Mouse (Mus musculus): ENCODE measurements around the gene Agbl4.

The Agbl4 gene

GRCm38 (mm10) chr4:111579863-111580224 is 1182.4 kb downstream of the Agbl4 start:
- in situ Hi-C loops (cut with MboI, MseI) = no loop called here

GRCm38 (mm10) chr4:111580239-111580638 is 1182.8 kb downstream of the Agbl4 start:
- in situ Hi-C loops (cut with MboI, MseI) = no loop called here

GRCm38 (mm10) chr4:111583562-111584237 is 1186.2 kb downstream of the Agbl4 start:
- in situ Hi-C loops (cut with MboI, MseI) = no loop called here

GRCm38 (mm10) chr4:111584286-111584685 is 1186.8 kb downstream of the Agbl4 start:
- in situ Hi-C loops (cut with MboI, MseI) = no loop called here

GRCm38 (mm10) chr4:111588211-111588610 is 1190.8 kb downstream of the Agbl4 start:
- in situ Hi-C loops (cut with MboI, MseI) = no loop called here

- in situ Hi-C loops (cut with MboI, MseI) = no loop called here
Measured at GRCm38 (mm10) chr4:111589467-111590170, 1192.2 kb downstream of the Agbl4 start.

- in situ Hi-C loops (cut with MboI, MseI) = no loop called here
Measured at GRCm38 (mm10) chr4:111594655-111595295, 1197.3 kb downstream of the Agbl4 start.

- in situ Hi-C loops (cut with MboI, MseI) = no loop called here
Measured at GRCm38 (mm10) chr4:111597249-111597661, 1199.8 kb downstream of the Agbl4 start.

GRCm38 (mm10) chr4:111597986-111598385 is 1200.5 kb downstream of the Agbl4 start:
- in situ Hi-C loops (cut with MboI, MseI) = no loop called here

- in situ Hi-C loops (cut with MboI, MseI) = loop anchor here (25.0 kb wide), 1 partner anchor 1541 kb away; no protein-coding TSS in a partner anchor
Measured at GRCm38 (mm10) chr4:111603194-111603593, 1205.7 kb downstream of the Agbl4 start.

GRCm38 (mm10) chr4:111607826-111608500 is 1210.5 kb downstream of the Agbl4 start:
- in situ Hi-C loops (cut with MboI, MseI) = loop anchor here (5.0 to 25.0 kb wide), 2 partner anchors 1091 to 1546 kb away; no protein-coding TSS in a partner anchor

GRCm38 (mm10) chr4:111621865-111622264 is 1224.4 kb downstream of the Agbl4 start:
- in situ Hi-C loops (cut with MboI, MseI) = loop anchor here (5.0 to 25.0 kb wide), 2 partner anchors 295 to 1560 kb away; no protein-coding TSS in a partner anchor

- in situ Hi-C loops (cut with MboI, MseI) = loop anchor here (5.0 to 25.0 kb wide), 2 partner anchors 298 to 1563 kb away; no protein-coding TSS in a partner anchor
Measured at GRCm38 (mm10) chr4:111624914-111625313, 1227.5 kb downstream of the Agbl4 start.

GRCm38 (mm10) chr4:111626118-111626830 is 1228.8 kb downstream of the Agbl4 start:
- in situ Hi-C loops (cut with MboI, MseI) = no loop called here

- in situ Hi-C loops (cut with MboI, MseI) = loop anchor here (10.0 kb wide), 1 partner anchor 948 kb away; no protein-coding TSS in a partner anchor
Measured at GRCm38 (mm10) chr4:111632615-111633014, 1235.2 kb downstream of the Agbl4 start.

GRCm38 (mm10) chr4:111635538-111636124 is 1238.2 kb downstream of the Agbl4 start:
- in situ Hi-C loops (cut with MboI, MseI) = loop anchor here (10.0 kb wide), 1 partner anchor 951 kb away; no protein-coding TSS in a partner anchor

- in situ Hi-C loops (cut with MboI, MseI) = loop anchor here (10.0 kb wide), 1 partner anchor 954 kb away; no protein-coding TSS in a partner anchor
Measured at GRCm38 (mm10) chr4:111638948-111639708, 1241.7 kb downstream of the Agbl4 start.

GRCm38 (mm10) chr4:111645117-111645830 is 1247.8 kb downstream of the Agbl4 start:
- in situ Hi-C loops (cut with MboI, MseI) = no loop called here

GRCm38 (mm10) chr4:111645831-111646166 is 1248.3 kb downstream of the Agbl4 start:
- in situ Hi-C loops (cut with MboI, MseI) = no loop called here
